Comparison of ENCODE assay signal across 14 mouse cellular contexts in genomic region chr17:30261307-30261982, GRCm38 (mm10).
DNase-seq lines count a peak whose midpoint lies in the region; ATAC-seq and TF ChIP-seq lines count a peak whose summit lies in the region.
"Had no signal": no experiment of that assay in that cellular context is flagged by ENCODE, and none has a peak within 500 bp of the region (broad histone marks: within the 10 kb centered on the region; RNA-seq: fewer than 3 reads in every experiment).

No protein-coding gene starts in this region.

- H3K4me2 ChIP-seq in embryonic facial prominence, embryonic 14.5 days (ENCODE audit: low read depth, low read length) = no peak overlapping the region
- H3K4me2 ChIP-seq: limb, embryonic 15.5 days; lung, embryonic 15.5 days had no signal

- peaks cover 3% of the 10 kb centered on the region; the same call in 1 of the 2 replicates for H3K4me1 ChIP-seq in embryonic facial prominence, embryonic 14.5 days (ENCODE audit: control insufficient read depth, insufficient read depth, low read length)
- H3K4me1 ChIP-seq in embryonic facial prominence, embryonic 10.5 days = peaks cover 46% of the 10 kb centered on the region

- no peak; the same call in 1 of the 2 replicates for ATAC-seq in embryonic facial prominence, embryonic 14.5 days (ENCODE audit: low read depth)
- ATAC-seq in common myeloid progenitor, adult 5-6 weeks (replicated peaks; ENCODE audit: low read depth, poor library complexity, severe bottlenecking) = peak; percentile 45; the same call in 1 of the 2 replicates
- 0 out of 2 replicates have a peak, but pooled peaks have one; percentile 17 for ATAC-seq in megakaryocyte progenitor cell, adult 5-6 weeks (replicated peaks; ENCODE audit: poor library complexity)

- no peaks in the 10 kb centered on the region for H3K9me3 ChIP-seq in embryonic facial prominence, embryonic 14.5 days (ENCODE audit: control insufficient read depth, low read length)
- H3K9me3 ChIP-seq in embryonic facial prominence, embryonic 10.5 days = no peaks in the 10 kb centered on the region
- H3K9me3 ChIP-seq: limb, embryonic 15.5 days; lung, embryonic 15.5 days had no signal

- peak; percentile 42 for DNase-seq in embryonic facial prominence, embryonic 14.5 days (ENCODE audit: low spot score)
- DNase-seq in embryonic facial prominence, embryonic 10.5 days (ENCODE audit: low spot score) = no peak
- DNase-seq in layer of hippocampus, adult 2 months (ENCODE audit: low spot score in 2 of 2) = no peak
- DNase-seq in layer of hippocampus, postnatal 14 days (ENCODE audit: low spot score in 2 of 2) = no peak
- DNase-seq in retina, postnatal 1 day = no peak
- no peak for DNase-seq in adrenal gland, postnatal 4 days (ENCODE audit: low spot score in 2 of 2)
- DNase-seq: cerebellum, adult 8-10 months; embryo, embryonic 11 days; thymus, adult 2 months had no signal

- no peaks in the 10 kb centered on the region for H3K27me3 ChIP-seq in embryonic facial prominence, embryonic 14.5 days (replicated peaks; ENCODE audit: control insufficient read depth, insufficient read depth, low read length)
- H3K27me3 ChIP-seq in embryonic facial prominence, embryonic 10.5 days (replicated peaks; ENCODE audit: low read depth, poor library complexity, severe bottlenecking) = no peaks in the 10 kb centered on the region
- H3K27me3 ChIP-seq: limb, embryonic 15.5 days; lung, embryonic 15.5 days had no signal

- WGBS in embryonic facial prominence, embryonic 14.5 days = 66% methylated on average over 10 of the region's 10 CpGs
- 84% methylated on average over 10 of the region's 10 CpGs for WGBS in embryonic facial prominence, embryonic 10.5 days

- H3K9ac ChIP-seq in embryonic facial prominence, embryonic 14.5 days (ENCODE audit: low read depth, low read length) = no peak overlapping the region
- H3K9ac ChIP-seq: limb, embryonic 15.5 days; lung, embryonic 15.5 days had no signal

- no peak overlapping the region for H3K4me3 ChIP-seq in embryonic facial prominence, embryonic 14.5 days (ENCODE audit: low read depth, low read length)
- no peak overlapping the region for H3K4me3 ChIP-seq in embryonic facial prominence, embryonic 10.5 days
- no peak overlapping the region for H3K4me3 ChIP-seq in layer of hippocampus, adult 2 months
- H3K4me3 ChIP-seq: left cerebral cortex, adult 2 months; limb, embryonic 15.5 days; lung, embryonic 15.5 days had no signal

- no peak overlapping the region; the same call in 1 of the 2 replicates for H3K27ac ChIP-seq in embryonic facial prominence, embryonic 14.5 days (replicated peaks; ENCODE audit: low read depth, low read length)
- H3K27ac ChIP-seq in embryonic facial prominence, embryonic 10.5 days (replicated peaks) = no peak overlapping the region
- H3K27ac ChIP-seq in layer of hippocampus, adult 2 months = peak overlapping the region; percentile 81
- H3K27ac ChIP-seq: left cerebral cortex, adult 2 months; limb, embryonic 15.5 days; lung, embryonic 15.5 days had no signal

- TF ChIP-seq CTCF in layer of hippocampus, adult 2 months (conservative IDR thresholded peaks at IDR 0.05) = no peak

- no peaks in the 10 kb centered on the region for H3K36me3 ChIP-seq in embryonic facial prominence, embryonic 14.5 days (ENCODE audit: control insufficient read depth, insufficient read depth, low read length)
- H3K36me3 ChIP-seq in embryonic facial prominence, embryonic 10.5 days (replicated peaks) = no peaks in the 10 kb centered on the region
- H3K36me3 ChIP-seq: limb, embryonic 15.5 days; lung, embryonic 15.5 days had no signal
